Mouse (Mus musculus) mouse embryonic stem cell (cell line): ENCODE results near the gene Atxn7l3b.
"Not testable (repeated sequence)": the region's sequence is repeated elsewhere in the genome, so short reads cannot be mapped to it uniquely, and the experiment has no call there.

Source experiments
- in situ Hi-C, 2 experiments: fragments of 300-500 bp; cut with MboI; formaldehyde crosslinking; loops; 1 replicate in 1 of 2; 3 replicates in 1 of 2; pipeline ENCODE4 v1.14.3; 2019 to 2020; ENCODE audit warnings: low sequenced_read_pairs in 2 of 2, low pct_unique_long_range_greater_than_20kb in 1 of 2, mixed read lengths in 1 of 2; ENCODE audit not compliant: unreplicated experiment in 1 of 2

Atxn7l3b gene

DNA sequence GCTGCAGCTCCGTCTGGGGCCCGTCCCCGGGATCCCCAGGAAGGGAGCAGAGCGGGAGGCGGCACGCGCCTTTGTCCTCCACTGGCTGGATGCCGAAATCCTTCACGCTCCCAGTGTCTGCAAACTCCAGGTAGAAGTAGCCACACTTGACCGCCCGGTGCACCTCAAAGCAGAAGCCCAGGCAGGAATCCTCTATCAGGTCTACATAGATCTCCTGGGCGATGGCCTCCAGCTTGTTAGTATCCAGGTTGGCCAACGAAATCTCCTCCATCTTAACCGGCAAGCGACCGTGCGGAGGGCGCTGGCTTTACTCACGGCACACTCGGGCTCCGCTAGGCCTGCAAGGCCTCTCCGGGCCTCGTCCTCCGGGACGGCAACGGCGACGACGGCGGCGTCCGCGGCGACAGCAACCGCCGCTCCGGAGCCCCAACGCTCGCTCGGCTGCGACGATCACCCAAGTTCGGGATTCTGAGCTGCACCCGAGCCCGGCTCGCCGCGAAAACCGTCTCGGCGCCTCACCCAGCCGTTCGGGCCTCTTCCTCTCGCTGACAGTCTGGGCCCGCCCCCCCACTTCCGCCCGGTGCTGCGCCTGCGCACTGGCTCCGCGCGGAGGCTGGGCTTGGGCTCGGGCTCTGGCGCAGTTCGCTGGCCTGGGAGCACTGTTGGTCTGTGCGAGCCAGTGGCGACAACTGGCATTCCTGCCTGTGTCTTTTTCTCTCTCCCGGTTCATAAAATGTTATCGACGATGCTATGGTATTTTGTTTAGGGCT, at the start of gene Atxn7l3b:
Gene Atxn7l3b, minus strand, starts transcription at position 550 of the 770 bp plus-strand sequence.
- in situ Hi-C loops, result no loop called here

DNA sequence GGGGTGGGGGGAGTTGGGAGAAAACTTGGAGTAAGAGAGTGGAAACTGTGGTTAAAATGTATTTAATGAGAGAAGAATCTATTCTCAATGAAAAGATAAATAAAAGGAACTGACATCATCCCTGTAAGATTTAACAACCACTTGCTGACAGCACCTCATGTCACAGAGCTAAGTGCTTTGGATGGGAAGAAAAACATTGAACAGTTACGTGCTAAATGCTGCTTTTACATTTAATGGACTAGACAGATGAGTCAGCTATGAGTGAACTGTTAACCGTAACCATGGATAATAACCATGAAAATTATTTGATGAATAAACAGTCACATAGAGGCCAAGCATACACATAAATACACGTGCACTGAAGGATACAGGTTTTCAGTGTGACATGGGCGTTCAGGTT, 48.8 kb upstream of the Atxn7l3b start:
- in situ Hi-C loops, result no loop called here

DNA sequence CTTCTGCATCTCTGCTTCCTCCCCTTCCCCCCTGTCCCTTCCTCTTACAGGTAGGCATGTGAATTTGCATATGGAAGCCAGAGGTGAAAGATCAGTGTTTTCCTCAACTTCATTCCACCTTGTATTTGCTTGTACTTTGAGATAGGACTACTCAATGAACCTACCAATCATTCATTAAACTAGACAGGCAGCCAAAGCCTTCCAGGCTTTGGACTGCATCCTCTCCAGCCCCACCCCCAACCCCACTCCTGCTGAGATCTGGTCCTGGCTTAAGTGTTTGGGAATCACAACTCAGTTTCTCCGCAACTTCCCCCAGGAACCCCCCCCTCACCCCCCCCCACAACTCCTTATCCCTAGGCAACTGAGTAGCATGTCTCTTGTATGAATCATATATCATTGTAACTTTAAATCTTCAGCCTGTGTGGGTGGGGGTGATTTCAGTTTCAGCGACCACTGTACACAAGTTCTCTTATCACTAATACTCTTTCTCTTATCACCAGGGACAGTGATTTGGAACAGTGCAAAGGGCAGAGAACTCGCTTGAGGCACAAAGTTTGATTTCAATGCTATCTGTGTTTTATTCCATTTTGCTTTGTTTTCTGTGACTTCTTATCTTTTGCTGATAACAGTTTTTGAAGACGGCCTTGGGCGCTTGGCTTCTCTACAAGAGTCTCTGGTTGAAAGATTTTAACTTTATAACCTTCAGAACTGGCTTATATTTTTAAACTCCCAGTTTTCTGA, 44.7 kb upstream of the Atxn7l3b start:
- in situ Hi-C loops, result no loop called here

DNA sequence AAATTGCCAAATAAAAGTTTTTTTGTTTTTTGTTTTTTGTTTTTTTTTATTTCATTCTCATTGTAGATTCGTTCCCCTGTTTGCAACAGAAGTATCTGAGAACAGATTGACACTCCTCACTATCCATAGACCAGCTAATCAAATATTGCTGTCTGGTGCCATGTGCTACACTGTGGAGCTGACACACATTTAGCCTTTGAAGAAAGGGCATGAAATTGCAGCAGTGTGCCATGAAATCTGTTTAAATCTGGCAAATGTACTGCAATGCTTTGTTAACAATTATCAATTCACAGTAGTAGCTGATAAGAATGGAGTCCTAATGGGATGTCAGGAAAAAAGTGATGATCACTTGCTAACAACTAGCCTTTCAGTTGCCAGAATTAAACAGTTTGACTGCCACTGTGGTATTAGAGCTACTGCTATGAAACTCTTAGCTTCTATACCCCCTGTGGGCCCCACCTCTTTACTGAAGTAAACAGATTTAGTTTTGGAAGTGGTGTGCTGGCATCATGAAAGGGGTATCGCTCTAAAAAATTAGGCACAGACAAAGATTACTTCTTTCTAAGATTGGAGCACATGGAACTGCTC, 41.3 kb upstream of the Atxn7l3b start:
- in situ Hi-C loops, result no loop called here

DNA sequence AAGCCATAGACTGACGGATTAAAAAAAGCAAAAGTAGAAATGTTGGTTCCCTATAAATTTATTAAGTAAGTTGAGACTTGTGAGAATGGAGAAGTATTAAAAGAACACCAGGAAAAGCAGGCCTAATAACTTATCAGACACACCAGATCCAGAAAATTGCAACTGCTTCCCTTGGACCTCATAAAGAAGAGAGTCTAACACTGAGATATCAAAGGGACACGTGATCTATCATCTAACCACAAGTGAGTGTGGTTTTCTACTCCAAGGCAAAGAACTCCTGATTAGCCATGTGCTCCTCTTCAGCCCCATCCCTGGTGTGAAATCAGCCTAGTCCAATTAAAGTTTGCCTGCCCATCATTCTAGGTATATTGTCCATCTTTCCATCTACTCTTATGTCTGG, 38.8 kb upstream of the Atxn7l3b start:
- in situ Hi-C loops, result no loop called here

DNA sequence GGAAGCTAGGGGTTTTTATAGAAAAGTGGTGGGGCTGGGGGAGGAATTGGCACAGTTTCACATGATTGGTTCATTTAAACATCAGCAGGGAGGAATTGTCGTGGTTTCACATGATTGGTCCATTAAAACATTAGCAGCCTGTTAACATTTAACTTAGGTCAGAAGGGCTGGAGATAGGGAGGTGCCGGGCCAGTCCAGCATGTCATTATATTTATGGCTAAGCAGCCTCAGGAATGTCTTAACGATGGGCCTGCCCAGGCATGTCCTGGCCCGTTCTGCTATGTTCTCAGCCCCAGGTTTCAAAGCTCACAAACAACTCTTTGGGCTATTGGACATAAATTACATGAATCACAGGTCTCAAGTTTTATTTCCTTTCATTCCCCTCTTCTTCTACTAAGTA, 33.4 kb upstream of the Atxn7l3b start:
- in situ Hi-C loops, result not testable (repeated sequence)

DNA sequence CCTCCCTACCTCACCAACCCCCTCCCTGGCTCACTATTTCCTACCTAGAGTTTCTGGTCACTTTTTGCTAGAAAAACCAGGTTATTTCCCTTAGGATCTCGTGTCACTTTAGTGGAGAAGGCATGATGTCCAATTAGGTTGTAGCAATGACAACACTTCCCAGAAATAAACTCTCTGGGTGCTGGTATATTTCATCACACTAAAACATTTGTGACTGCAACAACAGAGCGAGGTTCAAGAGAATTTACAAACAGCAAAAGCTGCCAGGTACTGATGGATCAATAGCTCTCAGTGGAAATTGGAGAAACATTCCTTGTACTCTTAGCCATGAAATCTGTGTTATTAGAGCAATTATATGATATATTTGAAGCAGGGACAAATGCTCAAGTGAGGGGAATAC, 25.3 kb upstream of the Atxn7l3b start:
- in situ Hi-C loops, result no loop called here

DNA sequence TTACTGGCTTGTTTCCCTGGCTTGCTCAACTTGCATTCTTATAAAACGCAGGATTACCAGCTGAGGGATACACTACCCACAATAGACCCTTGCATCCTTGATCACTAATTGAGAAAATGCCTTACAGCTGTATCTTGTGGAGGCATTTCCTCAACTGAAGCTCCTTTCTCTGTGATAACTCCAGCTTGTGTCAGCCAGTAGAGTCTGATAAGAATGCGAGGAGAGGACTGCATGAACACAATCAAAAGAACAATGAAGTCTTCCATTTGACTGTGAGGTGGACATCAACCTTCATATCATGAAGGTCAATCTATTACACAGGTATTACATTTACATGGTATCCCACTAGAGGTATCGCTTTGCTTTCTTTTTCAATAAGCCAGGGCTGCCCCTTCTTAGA, 19.7 kb upstream of the Atxn7l3b start:
- in situ Hi-C loops, result no loop called here

DNA sequence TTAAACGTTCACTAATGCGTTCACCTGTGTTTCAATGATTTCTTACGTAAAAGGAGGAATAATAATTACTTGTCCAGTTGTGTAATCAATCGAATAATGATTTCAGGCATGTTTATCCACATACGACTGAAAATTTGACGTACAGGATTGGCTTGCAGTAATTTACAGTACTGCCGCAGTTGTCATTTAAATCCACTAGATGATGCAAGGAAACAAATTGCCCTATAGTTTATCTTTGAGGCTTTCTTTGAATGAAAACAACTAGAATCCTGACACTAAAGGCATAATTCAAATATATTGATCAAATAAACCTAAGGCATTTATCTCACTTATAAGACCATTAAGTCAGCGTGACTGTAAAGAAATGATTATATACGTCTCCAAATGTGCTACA, 418 bp upstream of the Atxn7l3b start:
- in situ Hi-C loops, result no loop called here

DNA sequence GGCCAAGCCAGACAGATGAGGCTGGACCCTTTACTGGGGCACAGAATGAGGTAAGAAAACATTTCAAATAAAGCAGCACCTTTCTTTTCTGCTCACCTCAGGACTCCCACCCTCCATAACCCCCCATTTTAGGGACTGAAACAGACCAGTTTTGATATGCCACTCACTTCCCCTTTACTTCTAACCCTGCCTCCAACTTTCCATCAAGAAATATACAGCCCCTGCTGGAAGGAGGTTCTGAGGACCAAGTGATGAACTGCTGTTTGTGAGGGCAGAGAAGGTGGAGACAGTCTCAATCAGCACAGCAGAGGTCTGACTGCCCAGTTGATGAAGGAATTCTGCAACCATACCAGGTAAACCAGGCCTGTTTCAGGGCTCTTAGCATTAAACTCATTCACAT, 1.8 kb downstream of the Atxn7l3b start:
- in situ Hi-C loops, result no loop called here

DNA sequence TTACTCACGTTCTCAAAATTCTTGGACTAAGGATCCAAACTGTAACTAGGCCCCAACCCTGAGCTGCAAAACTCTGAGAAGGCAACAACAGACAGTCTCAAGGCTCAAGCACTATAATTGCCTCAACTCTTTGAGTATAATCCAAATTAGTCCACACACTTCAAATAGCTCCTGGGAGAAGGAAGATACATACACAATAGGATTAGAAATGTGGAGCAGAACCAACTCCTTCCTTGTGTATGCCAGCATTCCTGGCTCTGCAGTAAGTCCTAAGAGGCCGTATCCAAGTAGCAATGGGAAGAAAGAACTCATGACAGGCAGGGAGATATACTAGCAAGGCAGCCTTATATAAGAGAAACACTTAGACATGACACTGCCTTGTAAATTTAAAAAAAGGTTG, 2.5 kb downstream of the Atxn7l3b start:
- in situ Hi-C loops, result no loop called here

DNA sequence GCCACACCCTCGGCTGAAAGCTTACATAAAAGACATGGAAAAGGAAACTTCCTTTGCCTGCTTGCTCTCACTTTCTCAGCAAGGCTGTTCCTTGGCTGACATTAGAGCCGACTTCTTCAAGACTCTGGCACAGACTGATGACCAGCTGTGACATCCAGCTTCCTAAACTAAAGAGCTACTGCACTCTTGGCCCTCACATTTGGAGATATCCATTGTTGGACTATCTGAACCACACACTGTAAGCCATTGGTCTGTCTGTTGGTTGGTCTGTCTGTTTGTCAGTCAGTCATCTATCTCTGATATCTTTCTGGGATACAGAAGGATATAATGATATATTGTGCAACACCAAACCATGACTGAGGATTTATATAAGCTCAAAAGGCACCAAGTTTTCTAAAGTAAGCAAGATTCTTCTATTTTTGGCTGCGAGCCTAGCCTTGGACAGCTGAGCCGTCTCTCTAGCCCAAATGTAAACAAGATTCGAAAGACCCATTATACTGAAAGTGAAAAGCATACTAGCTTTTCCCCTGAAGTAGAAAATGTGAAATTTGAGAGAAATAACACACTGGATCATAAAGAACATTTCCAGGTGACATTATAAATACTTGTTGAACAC, 12.1 kb downstream of the Atxn7l3b start:
- in situ Hi-C loops, result no loop called here

DNA sequence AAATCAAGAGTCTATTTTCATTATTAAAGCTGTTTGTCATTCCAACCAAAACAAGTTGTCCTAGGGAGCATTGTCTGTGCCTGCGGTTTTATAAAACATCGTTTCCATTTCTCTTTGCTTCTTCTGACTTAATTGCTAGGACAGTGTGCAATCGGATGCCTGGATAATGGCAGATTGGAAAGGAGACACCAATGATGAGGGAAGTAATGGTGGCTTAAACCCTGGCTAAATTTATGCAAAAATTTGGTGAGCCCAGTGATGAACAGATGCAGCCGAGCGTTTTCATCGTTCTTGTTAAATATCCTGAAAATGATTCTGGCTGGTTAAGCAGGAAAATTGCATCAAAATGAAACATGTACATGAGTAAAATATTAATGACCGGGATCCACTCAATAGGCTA, 28.6 kb downstream of the Atxn7l3b start:
- in situ Hi-C loops, result no loop called here

DNA sequence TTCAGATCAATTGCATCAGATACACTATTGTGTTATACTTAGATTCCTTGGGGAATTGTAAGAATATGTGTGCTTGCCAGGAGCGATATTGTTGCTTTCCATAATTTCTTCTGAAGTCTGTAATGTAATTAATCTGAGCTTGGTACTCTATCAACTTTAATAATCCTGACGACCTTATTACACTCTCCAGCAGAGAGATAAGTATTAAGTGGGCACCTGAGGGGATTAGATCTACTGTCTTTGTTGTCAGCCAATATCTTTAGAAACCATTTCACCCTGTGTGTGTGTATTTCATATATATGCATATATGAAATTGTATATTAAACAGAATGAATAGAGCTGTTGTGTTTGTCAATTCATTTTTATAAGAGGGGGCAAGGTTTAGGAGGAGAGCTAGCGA, 29.0 kb downstream of the Atxn7l3b start:
- in situ Hi-C loops, result no loop called here

DNA sequence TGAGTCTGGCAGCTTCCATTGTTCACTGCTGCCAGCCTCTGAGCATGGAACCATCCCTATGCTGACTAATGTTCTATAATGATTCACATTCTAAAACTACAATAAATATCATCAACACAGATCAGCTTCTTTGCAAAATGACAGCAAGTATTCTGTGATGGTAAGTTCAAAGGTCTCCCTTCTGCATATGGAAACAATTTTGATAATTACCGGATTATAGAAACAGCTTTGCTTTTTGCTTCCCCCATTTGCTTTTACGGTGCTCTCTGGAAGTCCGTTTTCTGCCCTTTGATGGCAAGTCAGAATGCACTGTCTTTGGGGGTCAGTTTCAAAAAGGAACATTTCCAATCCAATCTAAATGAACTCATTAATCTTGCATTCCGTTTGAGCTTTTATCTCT, 32.2 kb downstream of the Atxn7l3b start:
- in situ Hi-C loops, result no loop called here

DNA sequence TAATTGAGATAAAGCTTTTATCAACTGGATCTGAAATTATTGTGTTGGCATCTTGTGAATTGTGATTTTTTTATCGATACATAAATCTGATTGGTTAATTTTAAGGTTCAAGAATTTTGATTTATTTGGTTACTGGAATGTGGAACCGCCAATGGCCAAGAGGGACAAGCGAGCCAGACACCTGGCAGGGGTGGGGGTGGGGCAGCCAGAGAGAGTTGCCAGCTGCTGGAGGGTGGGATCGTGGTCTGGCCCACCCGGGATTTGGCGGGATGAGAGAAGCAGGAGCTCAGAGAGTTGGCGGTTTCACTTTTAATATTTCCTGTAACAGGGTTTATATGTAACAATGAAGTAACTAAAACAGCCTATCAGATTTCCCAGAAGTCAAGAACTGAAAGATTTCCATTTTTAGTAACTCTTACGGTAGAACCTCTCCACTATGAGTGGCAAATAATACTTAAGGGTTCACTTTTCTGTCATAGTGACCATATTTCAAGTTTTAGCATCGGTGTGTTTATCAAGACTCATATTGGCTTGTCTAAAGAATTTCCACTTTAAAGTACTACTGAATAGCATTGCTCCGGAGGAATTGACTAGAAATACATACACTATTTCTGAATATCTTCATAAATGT, 35.1 kb downstream of the Atxn7l3b start:
- in situ Hi-C loops, result no loop called here

DNA sequence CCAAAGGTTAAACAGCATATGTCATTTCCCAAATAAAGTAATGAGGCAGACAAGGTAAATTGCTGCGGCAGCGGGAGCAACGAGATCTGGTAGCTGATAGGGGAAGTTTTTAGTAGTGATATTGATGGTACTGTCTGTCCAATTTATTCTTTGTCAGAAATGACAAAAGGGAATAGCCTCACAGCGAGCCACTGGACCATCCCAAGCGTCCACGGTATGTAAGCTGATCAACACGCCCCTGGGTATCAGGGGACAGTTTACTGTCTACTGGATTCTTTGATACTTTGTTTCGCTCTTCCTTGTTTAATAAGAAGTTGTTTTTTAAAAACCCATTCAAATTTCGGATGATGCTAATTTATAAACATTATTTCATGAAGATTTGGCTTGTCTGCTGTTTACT, 44.7 kb downstream of the Atxn7l3b start:
- in situ Hi-C loops, result no loop called here

DNA sequence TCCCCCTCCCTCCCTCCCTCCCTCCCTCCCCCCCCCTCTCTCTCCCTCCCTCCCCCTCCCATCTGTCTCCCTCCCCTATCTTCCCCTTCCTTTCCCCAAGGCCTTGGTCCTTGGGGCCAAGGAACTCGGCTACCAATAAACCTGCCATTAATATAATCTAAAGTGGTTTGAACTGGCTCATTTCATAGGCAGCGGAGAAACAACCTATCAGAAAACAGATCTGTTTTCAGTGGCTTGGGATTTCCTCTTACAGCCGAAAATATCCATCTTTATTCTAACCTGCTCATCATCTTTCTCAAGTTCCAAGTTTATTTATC, 45.2 kb downstream of the Atxn7l3b start:
- in situ Hi-C loops, result no loop called here
